Mouse (Mus musculus) liver, embryonic 12.5 days (tissue): ENCODE data around the gene Vim. TPM values are rescaled to one million over a fixed set of nuclear protein-coding genes. Genes with fewer than 3 reads are reported as not detected.
"Not testable (repeated sequence)": the region's sequence is repeated elsewhere in the genome, so short reads cannot be mapped to it uniquely, and the experiment has no call there.

ENCODE experiments used
- ATAC-seq: fragments of 200-750 bp; cut with Nextera tagmentation; 2 replicates; pipeline ENCODE4 v1.8.0; 2017; ENCODE audit warnings: moderate number of reproducible peaks, mild to moderate bottlenecking, moderate library complexity
- H3K27ac ChIP-seq: fragments of 300-500 bp; sonication (generic); 2 replicates; pipeline ENCODE4 v1.5.1; 2016; ENCODE audit warnings: mild to moderate bottlenecking
- H3K27me3 ChIP-seq: fragments of 300-500 bp; sonication (generic); replicated peaks from 2 replicates; pipeline ENCODE4 v1.6.1; 2016; ENCODE audit warnings: mild to moderate bottlenecking, moderate library complexity
- H3K36me3 ChIP-seq: fragments of 300-500 bp; sonication (generic); 2 replicates; pipeline ENCODE4 v1.6.1; 2016; ENCODE audit warnings: mild to moderate bottlenecking, moderate library complexity
- H3K4me1 ChIP-seq: fragments of 300-500 bp; sonication (generic); 2 replicates; pipeline ENCODE4 v1.6.1; 2016
- H3K4me2 ChIP-seq: fragments of 300-500 bp; sonication (generic); 2 replicates; pipeline ENCODE4 v1.6.1; 2016; ENCODE audit warnings: mild to moderate bottlenecking, moderate library complexity
- H3K4me3 ChIP-seq: fragments of 300-500 bp; sonication (generic); 2 replicates; pipeline ENCODE4 v1.5.1; 2016; ENCODE audit warnings: mild to moderate bottlenecking, moderate library complexity
- H3K9ac ChIP-seq: fragments of 300-500 bp; sonication (generic); 2 replicates; pipeline ENCODE4 v1.6.1; 2016; ENCODE audit warnings: mild to moderate bottlenecking, moderate library complexity
- H3K9me3 ChIP-seq: fragments of 300-500 bp; sonication (generic); replicated peaks from 2 replicates; pipeline ENCODE4 v1.6.1; 2016; ENCODE audit warnings: mild to moderate bottlenecking, moderate library complexity
- WGBS: fragments of 180-500 bp; shearing (Covaris S2); methylation state at CpG from one replicate; pipeline ENCODE4 v1.1.7; 2016; ENCODE audit not compliant: insufficient replicate concordance; 5-methylcytosine and 5-hydroxymethylcytosine counted together
- polyA plus RNA-seq: library from polyadenylated mRNA; unstranded; fragments of >200 nt; fragmentation: Nextera tagmentation; extraction: Ambion mirVana; gene quantifications from 2 replicates; pipeline ENCODE4 v1.2.1, GENCODE M21; 2016

Gene Vim
- polyA plus RNA-seq, 1 experiment from 2014 or later = 120 TPM

DNA sequence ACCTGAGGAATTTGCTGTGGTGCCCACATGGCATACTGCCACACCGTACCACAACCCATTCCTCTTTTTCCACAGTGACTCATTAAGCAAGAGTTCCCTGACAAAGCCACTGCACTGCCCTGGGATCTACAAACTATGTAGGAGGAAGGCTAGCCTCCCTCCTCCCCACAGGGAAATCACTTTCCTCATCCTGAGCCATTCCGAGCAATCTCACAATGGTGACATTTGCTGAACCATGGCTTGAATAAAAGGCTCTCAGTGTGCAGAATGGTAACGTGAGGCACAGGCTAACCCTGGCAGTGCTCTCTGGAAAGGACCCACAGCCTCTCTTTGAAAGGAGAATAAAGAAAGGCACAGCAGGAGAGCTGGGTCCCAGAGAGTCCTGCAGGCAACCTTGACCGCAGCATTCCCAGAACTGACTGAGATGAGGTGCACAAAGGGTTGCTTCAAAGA is 1.6 kb upstream of the Vim start:
- WGBS = 51% methylated on average over 4 of the region's 4 CpGs
- Histone ChIP-seq H3K36me3 (peaks cover 2% of the 10 kb centered on the region; the same call in 1 of the 2 replicates), H3K9ac (no peak overlapping the region), H3K9me3 (no peaks in the 10 kb centered on the region), H3K27ac (peak overlapping the region; percentile 1; the same call in 1 of the 2 replicates), H3K4me1 (peaks cover 38% of the 10 kb centered on the region), H3K4me3 (no peak overlapping the region), H3K4me2 (no peak overlapping the region), H3K27me3 (peaks cover 52% of the 10 kb centered on the region)
- ATAC-seq = no peak

DNA sequence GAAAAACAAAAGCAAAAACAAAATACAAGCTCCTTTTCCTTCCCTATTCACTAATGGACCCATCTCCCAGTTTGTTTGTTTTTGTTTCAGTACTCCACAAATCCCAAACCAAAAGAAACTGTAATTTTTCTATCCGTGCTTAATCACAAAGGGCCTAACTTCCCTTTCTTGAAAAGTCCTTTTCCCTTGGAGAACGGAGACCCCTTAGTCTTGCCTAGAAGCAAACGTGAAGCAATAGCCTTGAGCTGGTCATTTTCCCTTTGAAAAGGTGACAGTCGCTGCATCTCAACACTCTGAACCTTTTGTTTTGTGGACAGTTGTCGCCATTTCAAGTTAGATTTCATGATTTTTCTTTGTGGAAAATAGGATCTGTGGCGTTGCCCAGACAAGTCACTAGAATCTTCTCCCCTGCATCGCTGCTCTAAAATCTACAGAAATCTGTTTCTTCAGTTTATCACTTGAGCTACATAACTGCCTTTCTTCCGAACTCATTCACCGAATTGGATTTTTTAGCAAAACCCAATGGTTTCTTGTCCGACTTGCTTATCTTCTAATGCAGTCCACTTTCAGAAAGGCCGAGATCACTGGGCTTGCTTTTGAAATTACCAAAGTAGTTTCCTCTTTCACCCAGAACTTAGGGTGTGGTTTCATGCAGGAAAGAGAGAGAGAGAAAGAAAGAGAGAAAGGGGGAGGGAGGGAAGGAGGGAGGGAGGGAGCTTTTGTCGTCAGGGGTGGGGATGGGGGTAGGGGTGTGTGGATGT is 900 bp upstream of the Vim start:
- peak overlapping the region; percentile 54 for H3K4me3 ChIP-seq
- peaks cover 38% of the 10 kb centered on the region for H3K4me1 ChIP-seq
- H3K27ac ChIP-seq = peak overlapping the region; percentile 66
- WGBS = 5% methylated on average over 12 of the region's 12 CpGs
- no peak for ATAC-seq
- H3K27me3 ChIP-seq = peaks cover 52% of the 10 kb centered on the region
- H3K36me3 ChIP-seq = peaks cover 6% of the 10 kb centered on the region; the same call in 1 of the 2 replicates
- no peaks in the 10 kb centered on the region for H3K9me3 ChIP-seq
- no peak overlapping the region for H3K9ac ChIP-seq
- peak overlapping the region; percentile 64 for H3K4me2 ChIP-seq

DNA sequence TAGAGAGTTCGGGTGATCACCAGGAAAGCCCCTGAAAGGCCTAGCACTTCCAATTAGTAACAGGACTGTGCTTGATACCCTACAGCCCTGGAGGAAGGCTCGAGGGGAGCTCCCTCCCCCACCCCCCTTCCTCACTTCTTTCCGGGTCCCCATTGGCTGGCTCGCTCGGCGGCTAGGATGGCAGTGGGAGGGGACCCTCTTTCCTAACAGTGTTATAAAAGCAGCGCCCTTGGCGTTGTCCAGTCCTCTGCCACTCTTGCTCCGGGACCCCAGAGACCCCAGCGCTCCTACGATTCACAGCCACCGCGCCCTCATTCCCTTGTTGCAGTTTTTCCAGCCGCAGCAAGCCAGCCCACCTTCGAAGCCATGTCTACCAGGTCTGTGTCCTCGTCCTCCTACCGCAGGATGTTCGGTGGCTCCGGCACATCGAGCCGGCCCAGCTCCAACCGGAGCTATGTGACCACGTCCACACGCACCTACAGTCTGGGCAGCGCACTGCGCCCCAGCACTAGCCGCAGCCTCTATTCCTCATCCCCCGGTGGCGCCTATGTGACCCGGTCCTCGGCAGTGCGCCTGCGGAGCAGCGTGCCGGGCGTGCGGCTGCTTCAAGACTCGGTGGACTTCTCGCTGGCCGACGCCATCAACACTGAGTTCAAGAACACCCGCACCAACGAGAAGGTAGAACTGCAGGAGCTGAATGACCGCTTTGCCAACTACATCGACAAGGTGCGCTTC is 506 bp downstream of the Vim start:
- WGBS = under 1% methylated on average over 46 of the region's 46 CpGs
- Histone ChIP-seq H3K4me3 (peak overlapping the region; percentile 54), H3K27me3 (peaks cover 56% of the 10 kb centered on the region), H3K36me3 (peaks cover 16% of the 10 kb centered on the region), H3K4me2 (peak overlapping the region; percentile 64), H3K4me1 (peaks cover 38% of the 10 kb centered on the region), H3K27ac (peak overlapping the region; percentile 66), H3K9me3 (no peaks in the 10 kb centered on the region), H3K9ac (peak overlapping the region; percentile 66)
- peak; percentile 72 for ATAC-seq

DNA sequence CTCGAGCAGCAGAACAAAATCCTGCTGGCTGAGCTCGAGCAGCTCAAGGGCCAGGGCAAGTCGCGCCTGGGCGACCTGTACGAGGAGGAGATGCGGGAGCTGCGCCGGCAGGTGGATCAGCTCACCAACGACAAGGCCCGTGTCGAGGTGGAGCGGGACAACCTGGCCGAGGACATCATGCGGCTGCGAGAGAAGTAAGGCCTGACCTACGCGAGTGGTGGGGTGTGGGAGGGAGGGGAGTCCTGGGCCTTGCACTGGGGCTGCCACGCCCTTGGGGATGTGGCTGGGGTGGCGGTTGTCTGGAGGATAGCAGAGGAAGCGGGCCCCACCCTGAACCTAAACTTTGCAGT is 1.0 kb downstream of the Vim start:
- Histone ChIP-seq H3K4me1 (peaks cover 38% of the 10 kb centered on the region), H3K9ac (peak overlapping the region; percentile 66), H3K36me3 (peaks cover 22% of the 10 kb centered on the region), H3K4me3 (peak overlapping the region; percentile 54), H3K9me3 (no peaks in the 10 kb centered on the region), H3K4me2 (peak overlapping the region; percentile 64), H3K27ac (peak overlapping the region; percentile 62), H3K27me3 (peaks cover 56% of the 10 kb centered on the region)
- WGBS = under 1% methylated on average over 21 of the region's 21 CpGs
- ATAC-seq = peak; percentile 76

DNA sequence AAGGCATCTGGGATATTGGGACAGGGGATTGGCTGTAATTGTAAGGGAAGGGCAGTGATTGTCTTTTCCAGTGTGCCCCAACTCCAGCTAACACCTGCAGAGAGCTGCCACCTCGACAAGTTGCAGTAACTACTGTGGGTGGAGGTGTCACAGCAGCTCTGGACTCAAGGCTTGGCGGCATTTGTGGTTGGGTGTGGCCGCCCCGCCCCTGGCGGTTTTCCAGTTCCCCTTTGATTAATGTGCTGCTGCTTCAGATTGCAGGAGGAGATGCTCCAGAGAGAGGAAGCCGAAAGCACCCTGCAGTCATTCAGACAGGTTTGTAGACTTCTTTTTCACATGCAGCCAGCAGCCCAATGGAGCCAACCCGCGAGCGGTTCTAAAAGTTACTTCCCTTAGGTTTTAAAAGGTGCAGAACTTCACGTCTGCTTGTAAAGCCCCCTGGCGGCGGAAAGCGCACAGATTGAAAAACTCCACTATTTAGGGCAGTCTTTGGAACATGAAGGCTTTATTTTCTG is 1.6 kb downstream of the Vim start:
- no peaks in the 10 kb centered on the region for H3K9me3 ChIP-seq
- peaks cover 56% of the 10 kb centered on the region for H3K27me3 ChIP-seq
- 1% methylated on average over 13 of the region's 13 CpGs for WGBS
- peak overlapping the region; percentile 54 for H3K4me3 ChIP-seq
- peak overlapping the region; percentile 66 for H3K9ac ChIP-seq
- peaks cover 25% of the 10 kb centered on the region for H3K36me3 ChIP-seq
- peak; percentile 56 for ATAC-seq
- H3K4me2 ChIP-seq = peak overlapping the region; percentile 64
- H3K27ac ChIP-seq = no peak overlapping the region
- H3K4me1 ChIP-seq = peaks cover 38% of the 10 kb centered on the region

DNA sequence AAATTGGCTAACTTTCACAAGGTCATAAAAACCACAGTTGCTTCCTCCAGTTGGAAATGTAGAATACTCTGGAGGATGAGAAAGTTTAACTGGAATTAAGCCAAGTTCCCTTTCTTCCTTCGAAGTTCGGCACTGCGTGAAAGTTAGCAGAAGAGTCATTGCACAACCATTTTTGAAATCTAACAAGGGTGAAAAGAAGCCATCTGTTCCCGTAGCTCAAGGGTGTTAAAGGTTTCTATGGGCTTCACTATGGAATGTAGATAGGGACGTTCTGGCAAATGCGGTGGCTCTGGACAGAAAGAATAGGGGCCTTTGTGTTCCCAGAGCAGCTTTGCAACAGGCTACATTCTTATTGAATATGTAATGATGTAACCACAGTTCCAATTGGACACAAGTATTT is 2.2 kb downstream of the Vim start:
- Histone ChIP-seq H3K36me3 (peaks cover 26% of the 10 kb centered on the region), H3K9ac (no peak overlapping the region), H3K27ac (no peak overlapping the region)

DNA sequence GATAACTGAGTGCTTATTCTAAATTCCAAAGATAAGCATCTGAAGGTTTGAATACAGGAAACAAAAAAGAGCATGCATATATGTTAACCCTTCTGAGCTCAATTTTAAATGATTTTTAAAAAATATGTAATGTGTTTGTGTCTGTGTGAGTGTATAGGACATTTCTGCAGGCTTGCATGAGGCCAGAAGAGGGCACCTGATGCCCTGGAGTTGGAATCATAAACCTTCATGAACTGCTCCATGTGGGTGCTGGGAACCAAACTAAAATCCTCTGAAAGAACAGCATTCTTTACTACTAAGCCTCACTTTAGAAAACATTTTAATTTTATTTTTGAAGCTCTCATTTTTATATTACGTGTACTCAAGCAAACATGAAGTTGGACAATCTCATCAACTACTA is 3.7 kb downstream of the Vim start:
- 80% methylated on average over 1 of the region's 1 CpGs for WGBS
- Histone ChIP-seq H3K4me1 (peaks cover 32% of the 10 kb centered on the region), H3K4me2 (no peak overlapping the region), H3K27me3 (peaks cover 46% of the 10 kb centered on the region), H3K4me3 (no peak overlapping the region), H3K27ac (no peak overlapping the region), H3K9me3 (no peaks in the 10 kb centered on the region), H3K36me3 (peaks cover 39% of the 10 kb centered on the region), H3K9ac (no peak overlapping the region)
- no peak for ATAC-seq

More for the DNA sequence above, 2.2 kb downstream of the Vim start:
- H3K4me1 ChIP-seq = peaks cover 38% of the 10 kb centered on the region
- peak overlapping the region; percentile 64 for H3K4me2 ChIP-seq
- peaks cover 55% of the 10 kb centered on the region for H3K27me3 ChIP-seq
- no peaks in the 10 kb centered on the region for H3K9me3 ChIP-seq
- ATAC-seq = no peak
- peak overlapping the region; percentile 54 for H3K4me3 ChIP-seq
- 58% methylated on average over 6 of the region's 6 CpGs for WGBS

DNA sequence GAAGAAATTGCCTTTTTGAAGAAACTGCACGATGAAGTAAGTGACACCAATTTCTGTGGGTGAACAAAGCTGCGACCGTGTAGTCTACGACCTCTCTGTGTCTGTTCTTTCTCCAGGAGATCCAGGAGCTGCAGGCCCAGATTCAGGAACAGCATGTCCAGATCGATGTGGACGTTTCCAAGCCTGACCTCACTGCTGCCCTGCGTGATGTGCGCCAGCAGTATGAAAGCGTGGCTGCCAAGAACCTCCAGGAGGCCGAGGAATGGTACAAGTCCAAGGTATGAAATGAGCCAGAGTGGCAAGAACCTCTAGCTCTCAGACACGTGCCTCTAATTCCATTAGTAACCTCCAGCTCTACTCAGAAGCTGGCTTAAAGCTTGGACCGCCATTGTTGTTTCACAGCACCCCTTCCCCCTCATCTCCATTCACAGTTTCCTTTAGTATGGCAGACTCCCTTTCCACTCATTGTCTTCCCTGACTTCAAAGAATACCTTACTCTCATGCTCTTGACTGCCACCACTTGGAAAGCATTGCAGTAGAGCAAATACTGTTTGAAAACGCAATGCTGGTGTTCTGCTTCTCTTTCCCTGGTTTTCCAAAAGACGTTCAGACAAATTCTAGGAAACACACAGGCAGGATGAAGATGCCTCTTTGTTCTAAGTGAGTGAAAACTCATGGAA is 4.9 kb downstream of the Vim start:
- no peak overlapping the region for H3K27ac ChIP-seq
- peaks cover 33% of the 10 kb centered on the region for H3K27me3 ChIP-seq
- no peak for ATAC-seq
- H3K4me1 ChIP-seq = peaks cover 24% of the 10 kb centered on the region
- H3K4me2 ChIP-seq = no peak overlapping the region
- H3K4me3 ChIP-seq = no peak overlapping the region
- H3K9ac ChIP-seq = no peak overlapping the region
- no peaks in the 10 kb centered on the region for H3K9me3 ChIP-seq
- 74% methylated on average over 14 of the region's 14 CpGs for WGBS
- H3K36me3 ChIP-seq = peaks cover 42% of the 10 kb centered on the region

DNA sequence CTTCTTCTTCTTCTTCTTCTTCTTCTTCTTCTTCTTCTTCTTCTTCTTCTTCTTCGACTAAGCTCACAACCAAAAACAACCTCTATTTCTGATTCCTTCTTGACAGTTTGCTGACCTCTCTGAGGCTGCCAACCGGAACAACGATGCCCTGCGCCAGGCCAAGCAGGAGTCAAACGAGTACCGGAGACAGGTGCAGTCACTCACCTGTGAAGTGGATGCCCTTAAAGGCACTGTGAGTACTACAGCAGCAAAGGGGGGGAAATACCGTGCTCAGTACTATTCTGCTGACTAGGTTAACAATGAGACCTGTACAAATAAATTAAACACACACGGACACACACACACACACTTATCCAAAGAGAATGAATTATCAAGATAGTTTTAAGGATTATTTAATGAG is 5.6 kb downstream of the Vim start:
- Histone ChIP-seq H3K36me3 (peaks cover 42% of the 10 kb centered on the region), H3K9ac (no peak overlapping the region), H3K27ac (no peak overlapping the region), H3K4me3 (no peak overlapping the region), H3K9me3 (no peaks in the 10 kb centered on the region), H3K4me1 (peaks cover 17% of the 10 kb centered on the region), H3K27me3 (peaks cover 26% of the 10 kb centered on the region), H3K4me2 (no peak overlapping the region)
- WGBS = 82% methylated on average over 8 of the region's 8 CpGs
- ATAC-seq = no peak

DNA sequence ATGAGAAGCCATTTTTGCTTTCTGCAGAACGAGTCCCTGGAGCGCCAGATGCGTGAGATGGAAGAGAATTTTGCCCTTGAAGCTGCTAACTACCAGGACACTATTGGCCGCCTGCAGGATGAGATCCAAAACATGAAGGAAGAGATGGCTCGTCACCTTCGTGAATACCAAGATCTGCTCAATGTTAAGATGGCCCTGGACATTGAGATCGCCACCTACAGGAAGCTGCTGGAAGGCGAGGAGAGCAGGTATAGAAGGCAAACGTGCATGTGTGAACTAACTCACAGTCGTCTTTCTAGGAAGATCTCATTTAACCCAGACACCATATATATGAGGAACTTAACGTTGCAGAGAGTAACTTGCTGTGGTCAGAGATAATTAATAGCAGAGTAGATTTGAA is 6.3 kb downstream of the Vim start:
- Histone ChIP-seq H3K36me3 (peaks cover 42% of the 10 kb centered on the region), H3K4me2 (no peak overlapping the region), H3K4me1 (peaks cover 10% of the 10 kb centered on the region), H3K4me3 (no peak overlapping the region), H3K27me3 (peaks cover 20% of the 10 kb centered on the region), H3K9me3 (no peaks in the 10 kb centered on the region), H3K27ac (no peak overlapping the region), H3K9ac (no peak overlapping the region)
- 55% methylated on average over 11 of the region's 11 CpGs for WGBS
- ATAC-seq = no peak; the same call in 1 of the 2 replicates

DNA sequence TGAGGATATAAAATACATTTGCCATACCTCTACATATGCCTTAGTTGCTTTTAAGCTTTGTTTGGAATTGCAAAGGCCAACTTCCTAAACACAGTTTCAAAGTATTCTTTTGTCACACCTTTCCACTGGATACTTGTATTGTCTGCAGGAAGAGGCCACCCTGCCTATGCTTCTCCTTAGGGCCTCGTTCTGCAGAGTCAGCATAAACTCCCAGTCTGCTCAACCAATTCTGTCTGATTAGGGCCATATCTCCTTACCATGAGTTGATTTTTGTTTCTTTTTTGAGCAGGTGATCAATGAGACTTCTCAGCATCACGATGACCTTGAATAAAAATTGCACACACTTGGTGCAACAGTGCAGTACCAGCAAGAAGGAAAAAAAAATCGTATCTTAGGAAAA is 8.5 kb downstream of the Vim start:
- 65% methylated on average over 3 of the region's 3 CpGs for WGBS
- H3K4me2 ChIP-seq = no peak overlapping the region
- H3K9me3 ChIP-seq = no peaks in the 10 kb centered on the region
- no peak overlapping the region for H3K4me3 ChIP-seq
- no peak overlapping the region for H3K27ac ChIP-seq
- peaks cover 8% of the 10 kb centered on the region; the same call in 1 of the 2 replicates for H3K27me3 ChIP-seq
- no peak overlapping the region for H3K9ac ChIP-seq
- no peak for ATAC-seq
- no peaks in the 10 kb centered on the region for H3K4me1 ChIP-seq
- peaks cover 39% of the 10 kb centered on the region for H3K36me3 ChIP-seq

DNA sequence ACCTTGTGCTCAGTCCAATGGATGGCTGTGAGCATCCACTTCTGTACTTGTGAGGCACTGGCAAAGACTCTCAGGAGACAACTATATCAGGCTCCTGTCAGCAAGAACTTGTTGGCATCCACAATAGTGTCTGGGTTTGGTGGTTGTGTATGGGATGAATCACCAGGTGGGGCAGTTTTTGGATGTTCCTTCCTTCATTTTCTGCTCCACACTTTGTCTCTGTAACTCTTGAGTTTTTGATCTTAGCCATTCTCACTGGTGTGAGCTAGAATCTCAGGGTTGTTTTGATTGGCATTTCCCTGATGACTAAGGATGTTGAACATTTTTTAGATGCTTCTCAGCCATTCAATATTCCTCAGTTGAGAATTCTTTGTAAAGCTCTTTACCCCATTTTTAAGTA is 10.0 kb downstream of the Vim start:
- H3K4me3 ChIP-seq, H3K9ac ChIP-seq, H3K27ac ChIP-seq, H3K27me3 ChIP-seq, H3K4me2 ChIP-seq, ATAC-seq, H3K4me1 ChIP-seq, H3K9me3 ChIP-seq: not testable (repeated sequence)
- H3K36me3 ChIP-seq = peaks cover 28% of the 10 kb centered on the region
